Mouse (Mus musculus): ENCODE measurements at regions not wholly inside any gene's neighbourhood (a gene's known extent, or its start where the extent isn't known, plus 50 kb on each side); places are given as distances from the start of the nearest gene placed in this dataset.

GRCm38 (mm10) chr10:92135521-92135920 lies 586.7 kb downstream of the Nedd1 start:
- H3K4me2 ChIP-seq: no peak overlapping the region
- no peak overlapping the region for H3K27ac ChIP-seq (ENCODE audit: low read depth, low read length)
- no peak for ATAC-seq (replicated peaks; ENCODE audit: low FRiP score)
- H3K4me3 ChIP-seq (ENCODE audit: low read depth, low read length): no peak overlapping the region
- no peak for DNase-seq (ENCODE audit: low spot score)
- H3K27me3 ChIP-seq (replicated peaks; ENCODE audit: control insufficient read depth, insufficient read depth, low read length): no peaks in the 10 kb centered on the region
- H3K36me3 ChIP-seq (ENCODE audit: control insufficient read depth, insufficient read depth, low read length): no peaks in the 10 kb centered on the region
- no peak overlapping the region for H3K9ac ChIP-seq (ENCODE audit: low read depth, low read length)
- H3K4me1 ChIP-seq (replicated peaks; ENCODE audit: control insufficient read depth, insufficient read depth, low read length): no peaks in the 10 kb centered on the region
- 82% methylated on average over 5 of the region's 5 CpGs for WGBS
- no peaks in the 10 kb centered on the region for H3K9me3 ChIP-seq (ENCODE audit: control insufficient read depth, low read length)

GRCm38 (mm10) chr10:92112790-92113189 lies 609.4 kb downstream of the Nedd1 start:
- H3K36me3 ChIP-seq (ENCODE audit: control insufficient read depth, insufficient read depth, low read length): no peaks in the 10 kb centered on the region
- ATAC-seq (replicated peaks; ENCODE audit: low FRiP score) (no peak), DNase-seq (ENCODE audit: low spot score) (no peak)
- H3K4me2 ChIP-seq: no peak overlapping the region
- no peak overlapping the region for H3K4me3 ChIP-seq (ENCODE audit: low read depth, low read length)
- H3K9me3 ChIP-seq (ENCODE audit: control insufficient read depth, low read length): no peaks in the 10 kb centered on the region
- H3K4me1 ChIP-seq (replicated peaks; ENCODE audit: control insufficient read depth, insufficient read depth, low read length): no peaks in the 10 kb centered on the region
- 31% methylated on average over 2 of the region's 2 CpGs for WGBS
- no peak overlapping the region for H3K27ac ChIP-seq (ENCODE audit: low read depth, low read length)
- no peaks in the 10 kb centered on the region for H3K27me3 ChIP-seq (replicated peaks; ENCODE audit: control insufficient read depth, insufficient read depth, low read length)
- no peak overlapping the region for H3K9ac ChIP-seq (ENCODE audit: low read depth, low read length)

GRCm38 (mm10) chr10:92106331-92106730 lies 615.9 kb downstream of the Nedd1 start:
- H3K27ac ChIP-seq (ENCODE audit: low read depth, low read length): no peak overlapping the region
- no peak overlapping the region for H3K4me3 ChIP-seq (ENCODE audit: low read depth, low read length)
- no peak for DNase-seq (ENCODE audit: low spot score)
- WGBS: 80% methylated on average over 6 of the region's 6 CpGs
- H3K27me3 ChIP-seq (replicated peaks; ENCODE audit: control insufficient read depth, insufficient read depth, low read length): no peaks in the 10 kb centered on the region
- no peaks in the 10 kb centered on the region for H3K4me1 ChIP-seq (replicated peaks; ENCODE audit: control insufficient read depth, insufficient read depth, low read length)
- ATAC-seq (replicated peaks; ENCODE audit: low FRiP score): no peak
- no peaks in the 10 kb centered on the region for H3K9me3 ChIP-seq (ENCODE audit: control insufficient read depth, low read length)
- H3K36me3 ChIP-seq (ENCODE audit: control insufficient read depth, insufficient read depth, low read length): no peaks in the 10 kb centered on the region
- H3K9ac ChIP-seq (ENCODE audit: low read depth, low read length): no peak overlapping the region
- no peak overlapping the region for H3K4me2 ChIP-seq

GRCm38 (mm10) chr10:92103887-92104286 lies 618.3 kb downstream of the Nedd1 start:
- 48% methylated on average over 9 of the region's 9 CpGs for WGBS
- Histone ChIP-seq H3K4me2 (no peak overlapping the region), H3K9me3 (ENCODE audit: control insufficient read depth, low read length) (no peaks in the 10 kb centered on the region)

GRCm38 (mm10) chr10:92102755-92103154 lies 619.5 kb downstream of the Nedd1 start:
- no peak overlapping the region for H3K4me3 ChIP-seq (ENCODE audit: low read depth, low read length)
- no peak for DNase-seq (ENCODE audit: low spot score)
- H3K9ac ChIP-seq (ENCODE audit: low read depth, low read length): no peak overlapping the region
- no peaks in the 10 kb centered on the region for H3K9me3 ChIP-seq (ENCODE audit: control insufficient read depth, low read length)
- no peaks in the 10 kb centered on the region for H3K4me1 ChIP-seq (replicated peaks; ENCODE audit: control insufficient read depth, insufficient read depth, low read length)
- H3K27me3 ChIP-seq (replicated peaks; ENCODE audit: control insufficient read depth, insufficient read depth, low read length): no peaks in the 10 kb centered on the region
- WGBS: 78% methylated on average over 4 of the region's 4 CpGs
- H3K36me3 ChIP-seq (ENCODE audit: control insufficient read depth, insufficient read depth, low read length): no peaks in the 10 kb centered on the region
- ATAC-seq (replicated peaks; ENCODE audit: low FRiP score): no peak
- no peak overlapping the region for H3K27ac ChIP-seq (ENCODE audit: low read depth, low read length)
- no peak overlapping the region for H3K4me2 ChIP-seq

More at GRCm38 (mm10) chr10:92103887-92104286, 618.3 kb downstream of the Nedd1 start:
- DNase-seq (ENCODE audit: low spot score): no peak
- Histone ChIP-seq H3K4me1 (replicated peaks; ENCODE audit: control insufficient read depth, insufficient read depth, low read length) (no peaks in the 10 kb centered on the region), H3K4me3 (ENCODE audit: low read depth, low read length) (no peak overlapping the region), H3K27ac (ENCODE audit: low read depth, low read length) (no peak overlapping the region), H3K27me3 (replicated peaks; ENCODE audit: control insufficient read depth, insufficient read depth, low read length) (no peaks in the 10 kb centered on the region), H3K36me3 (ENCODE audit: control insufficient read depth, insufficient read depth, low read length) (no peaks in the 10 kb centered on the region), H3K9ac (ENCODE audit: low read depth, low read length) (no peak overlapping the region)
- no peak for ATAC-seq (replicated peaks; ENCODE audit: low FRiP score)

GRCm38 (mm10) chr10:92097562-92097961 lies 624.7 kb downstream of the Nedd1 start:
- Histone ChIP-seq H3K9me3 (ENCODE audit: control insufficient read depth, low read length) (no peaks in the 10 kb centered on the region), H3K27me3 (replicated peaks; ENCODE audit: control insufficient read depth, insufficient read depth, low read length) (no peaks in the 10 kb centered on the region), H3K4me2 (no peak overlapping the region), H3K4me3 (ENCODE audit: low read depth, low read length) (no peak overlapping the region), H3K9ac (ENCODE audit: low read depth, low read length) (no peak overlapping the region), H3K4me1 (replicated peaks; ENCODE audit: control insufficient read depth, insufficient read depth, low read length) (no peaks in the 10 kb centered on the region), H3K36me3 (ENCODE audit: control insufficient read depth, insufficient read depth, low read length) (no peaks in the 10 kb centered on the region), H3K27ac (ENCODE audit: low read depth, low read length) (no peak overlapping the region)
- ATAC-seq (replicated peaks; ENCODE audit: low FRiP score): no peak
- DNase-seq (ENCODE audit: low spot score): no peak
- 29% methylated on average over 7 of the region's 7 CpGs for WGBS

- 86% methylated on average over 4 of the region's 4 CpGs for WGBS
- H3K4me2 ChIP-seq: no peak overlapping the region
- H3K27me3 ChIP-seq (replicated peaks; ENCODE audit: control insufficient read depth, insufficient read depth, low read length): no peaks in the 10 kb centered on the region
- no peak for ATAC-seq (replicated peaks; ENCODE audit: low FRiP score)
- no peaks in the 10 kb centered on the region for H3K36me3 ChIP-seq (ENCODE audit: control insufficient read depth, insufficient read depth, low read length)
- H3K27ac ChIP-seq (ENCODE audit: low read depth, low read length): no peak overlapping the region
- no peaks in the 10 kb centered on the region for H3K4me1 ChIP-seq (replicated peaks; ENCODE audit: control insufficient read depth, insufficient read depth, low read length)
- no peak overlapping the region for H3K9ac ChIP-seq (ENCODE audit: low read depth, low read length)
- DNase-seq (ENCODE audit: low spot score): no peak
- H3K9me3 ChIP-seq (ENCODE audit: control insufficient read depth, low read length): no peaks in the 10 kb centered on the region
- H3K4me3 ChIP-seq (ENCODE audit: low read depth, low read length): no peak overlapping the region
Measured at GRCm38 (mm10) chr10:92097081-92097480, 625.1 kb downstream of the Nedd1 start.

GRCm38 (mm10) chr10:92091480-92092395 lies 630.5 kb downstream of the Nedd1 start:
- no peak for DNase-seq (ENCODE audit: low spot score)
- H3K4me1 ChIP-seq (replicated peaks; ENCODE audit: control insufficient read depth, insufficient read depth, low read length): no peaks in the 10 kb centered on the region
- no peak overlapping the region for H3K9ac ChIP-seq (ENCODE audit: low read depth, low read length)
- ATAC-seq (replicated peaks; ENCODE audit: low FRiP score): no peak
- H3K9me3 ChIP-seq (ENCODE audit: control insufficient read depth, low read length): no peaks in the 10 kb centered on the region
- no peak overlapping the region for H3K4me2 ChIP-seq
- H3K4me3 ChIP-seq (ENCODE audit: low read depth, low read length): no peak overlapping the region
- WGBS: 65% methylated on average over 9 of the region's 9 CpGs
- H3K27ac ChIP-seq (ENCODE audit: low read depth, low read length): no peak overlapping the region
- no peaks in the 10 kb centered on the region for H3K27me3 ChIP-seq (replicated peaks; ENCODE audit: control insufficient read depth, insufficient read depth, low read length)
- no peaks in the 10 kb centered on the region for H3K36me3 ChIP-seq (ENCODE audit: control insufficient read depth, insufficient read depth, low read length)

- Histone ChIP-seq H3K4me2 (no peak overlapping the region), H3K4me3 (ENCODE audit: low read depth, low read length) (no peak overlapping the region), H3K9ac (ENCODE audit: low read depth, low read length) (no peak overlapping the region), H3K4me1 (replicated peaks; ENCODE audit: control insufficient read depth, insufficient read depth, low read length) (no peaks in the 10 kb centered on the region), H3K9me3 (ENCODE audit: control insufficient read depth, low read length) (no peaks in the 10 kb centered on the region), H3K27ac (ENCODE audit: low read depth, low read length) (no peak overlapping the region), H3K36me3 (ENCODE audit: control insufficient read depth, insufficient read depth, low read length) (no peaks in the 10 kb centered on the region), H3K27me3 (replicated peaks; ENCODE audit: control insufficient read depth, insufficient read depth, low read length) (no peaks in the 10 kb centered on the region)
- ATAC-seq (replicated peaks; ENCODE audit: low FRiP score) (no peak), DNase-seq (ENCODE audit: low spot score) (no peak)
- WGBS: 74% methylated on average over 4 of the region's 4 CpGs
Measured at GRCm38 (mm10) chr10:92082111-92082510, 640.1 kb downstream of the Nedd1 start.
